In genomic region chr7:12749431-12750198, GRCm38 (mm10) we compare ENCODE assay signal across 10 mouse cellular contexts. TPM values are rescaled to one million over a fixed set of nuclear protein-coding genes. Genes with fewer than 3 reads are reported as not detected.
DNase-seq lines count a peak whose midpoint lies in the region; ATAC-seq and TF ChIP-seq lines count a peak whose summit lies in the region.
"Had no signal": no experiment of that assay in that cellular context is flagged by ENCODE, and none has a peak within 500 bp of the region (broad histone marks: within the 10 kb centered on the region; RNA-seq: fewer than 3 reads in every experiment).

No protein-coding gene starts in this region.

- no peaks in the 10 kb centered on the region for H3K27me3 ChIP-seq in heart, embryonic 10.5 days (ENCODE audit: insufficient read depth, poor library complexity, severe bottlenecking)
- no peaks in the 10 kb centered on the region for H3K27me3 ChIP-seq in forebrain, embryonic 14.5 days (replicated peaks; ENCODE audit: control insufficient read depth, insufficient read depth, low read length)
- H3K27me3 ChIP-seq in midbrain, embryonic 12.5 days: no peaks in the 10 kb centered on the region

- H3K9ac ChIP-seq in forebrain, embryonic 14.5 days (ENCODE audit: low read length): no peak overlapping the region
- H3K9ac ChIP-seq in midbrain, embryonic 12.5 days (replicated peaks): no peak overlapping the region

- peaks cover 11% of the 10 kb centered on the region for H3K9me3 ChIP-seq in heart, embryonic 10.5 days
- H3K9me3 ChIP-seq in forebrain, embryonic 14.5 days (replicated peaks; ENCODE audit: control insufficient read depth, low read length): no peaks in the 10 kb centered on the region
- no peaks in the 10 kb centered on the region for H3K9me3 ChIP-seq in midbrain, embryonic 12.5 days

- WGBS in heart, embryonic 10.5 days: 71% methylated on average over 24 of the region's 24 CpGs
- WGBS in forebrain, embryonic 14.5 days: 73% methylated on average over 24 of the region's 24 CpGs
- 66% methylated on average over 24 of the region's 24 CpGs for WGBS in midbrain, embryonic 12.5 days

- peak overlapping the region; percentile 20; the same call in 1 of the 2 replicates for H3K4me2 ChIP-seq in forebrain, embryonic 14.5 days (ENCODE audit: low read length)
- 0 out of 2 replicates have a peak overlapping the region, but pooled peaks have one; percentile 9 for H3K4me2 ChIP-seq in midbrain, embryonic 12.5 days (replicated peaks)

- H3K36me3 ChIP-seq in heart, embryonic 10.5 days: no peaks in the 10 kb centered on the region
- no peaks in the 10 kb centered on the region for H3K36me3 ChIP-seq in forebrain, embryonic 14.5 days (ENCODE audit: control insufficient read depth, insufficient read depth, low read length)
- H3K36me3 ChIP-seq in midbrain, embryonic 12.5 days: no peaks in the 10 kb centered on the region

- intact Hi-C loops in heart, postnatal 10 days (cut with DNase I): no loop called here

- no peak for DNase-seq in heart, embryonic 10.5 days (ENCODE audit: low spot score)
- no peak for DNase-seq in heart, postnatal 10 days
- peak; percentile 21 for DNase-seq in MN1 (ENCODE audit: low spot score)
- DNase-seq in forebrain, embryonic 14.5 days (ENCODE audit: low spot score): peak; percentile 37
- DNase-seq in thymus, adult 18-20 months: no peak
- DNase-seq in layer of hippocampus, adult 2 months (ENCODE audit: low spot score in 2 of 2): no peak
- no peak for DNase-seq in lung, postnatal 25 days (ENCODE audit: low spot score)
- DNase-seq: kidney, adult 11 months; thymus, postnatal 25 days had no signal

- no peak for TF ChIP-seq CTCF in layer of hippocampus, adult 2 months (conservative IDR thresholded peaks at IDR 0.05)

- ATAC-seq in forebrain, embryonic 14.5 days: peak; percentile 54; the same call in 1 of the 2 replicates
- peak; percentile 71 for ATAC-seq in midbrain, embryonic 12.5 days (ENCODE audit: low FRiP score, low read depth)

- no peak overlapping the region for H3K27ac ChIP-seq in heart, embryonic 10.5 days
- no peak overlapping the region for H3K27ac ChIP-seq in forebrain, embryonic 14.5 days (ENCODE audit: low read depth, low read length)
- no peak overlapping the region for H3K27ac ChIP-seq in midbrain, embryonic 12.5 days (replicated peaks)
- H3K27ac ChIP-seq in layer of hippocampus, adult 2 months: no peak overlapping the region

- no peaks in the 10 kb centered on the region for H3K4me1 ChIP-seq in heart, embryonic 10.5 days
- no peaks in the 10 kb centered on the region for H3K4me1 ChIP-seq in forebrain, embryonic 14.5 days (ENCODE audit: control insufficient read depth, insufficient read depth, low read length)
- H3K4me1 ChIP-seq in midbrain, embryonic 12.5 days: no peaks in the 10 kb centered on the region

- peak overlapping the region; percentile 32 for H3K4me3 ChIP-seq in heart, embryonic 10.5 days
- no peak overlapping the region for H3K4me3 ChIP-seq in forebrain, embryonic 14.5 days (ENCODE audit: low read depth, low read length)
- H3K4me3 ChIP-seq in midbrain, embryonic 12.5 days: peak overlapping the region; percentile 18; the same call in 1 of the 2 replicates
- no peak overlapping the region for H3K4me3 ChIP-seq in layer of hippocampus, adult 2 months

RNA-seq across cellular contexts. Expression of gene Vmn2r56, which starts 14.8 kb away (rescaled TPM):
- not detected in 2 replicates for polyA plus RNA-seq in heart, embryonic 10.5 days (2016; fragmentation: Nextera tagmentation; extraction: Ambion mirVana)
- not detected for total RNA-seq in heart, postnatal 10 days (2021)
- polyA plus RNA-seq in forebrain, embryonic 14.5 days (2014; fragmentation: Nextera tagmentation; extraction: Ambion mirVana): not detected in 2 replicates
- polyA plus RNA-seq in midbrain, embryonic 12.5 days (2016; fragmentation: Nextera tagmentation; extraction: Ambion mirVana): not detected in 2 replicates
- total RNA-seq in layer of hippocampus, adult 2 months (2021): under 1 TPM in 1 of 2 experiments, not detected in 1; 0.15 TPM

RNA-seq across cellular contexts. Expression of gene Zscan18, which starts 53.8 kb away (rescaled TPM):
- polyA plus RNA-seq in heart, embryonic 10.5 days (2016; fragmentation: Nextera tagmentation; extraction: Ambion mirVana): 10.7 and 10.8 TPM in 2 replicates
- 1 to 10 TPM; 2.0 to 2.8 TPM for total RNA-seq in heart, postnatal 10 days (2021)
- 15.7 and 20.6 TPM in 2 replicates for polyA plus RNA-seq in forebrain, embryonic 14.5 days (2014; fragmentation: Nextera tagmentation; extraction: Ambion mirVana)
- 17.5 and 17.6 TPM in 2 replicates for polyA plus RNA-seq in midbrain, embryonic 12.5 days (2016; fragmentation: Nextera tagmentation; extraction: Ambion mirVana)
- total RNA-seq in layer of hippocampus, adult 2 months (2021): 10 to 100 TPM; 24.8 to 25.0 TPM

Comparison
In these comparisons a context has a peak if more than half of its experiments do, and no peak if none do; other contexts are left out.
1. DNase-seq: peak in MN1 (single experiment) and forebrain, embryonic 14.5 days (single experiment); none in heart, embryonic 10.5 days (single experiment), heart, postnatal 10 days (0 of 2), thymus, adult 18-20 months (0 of 2), layer of hippocampus, adult 2 months (0 of 2) and lung, postnatal 25 days (single experiment).
2. H3K4me3 ChIP-seq: peak in heart, embryonic 10.5 days (single experiment) and midbrain, embryonic 12.5 days (single experiment); none in forebrain, embryonic 14.5 days (single experiment) and layer of hippocampus, adult 2 months (single experiment).